Mouse (Mus musculus): ENCODE measurements at regions not wholly inside any gene's neighbourhood (a gene's known extent, or its start where the extent isn't known, plus 50 kb on each side); places are given as distances from the start of the nearest gene placed in this dataset.
"Not testable (repeated sequence)": the region's sequence is repeated elsewhere in the genome, so short reads cannot be mapped to it uniquely, and the experiment has no call there.

DNA sequence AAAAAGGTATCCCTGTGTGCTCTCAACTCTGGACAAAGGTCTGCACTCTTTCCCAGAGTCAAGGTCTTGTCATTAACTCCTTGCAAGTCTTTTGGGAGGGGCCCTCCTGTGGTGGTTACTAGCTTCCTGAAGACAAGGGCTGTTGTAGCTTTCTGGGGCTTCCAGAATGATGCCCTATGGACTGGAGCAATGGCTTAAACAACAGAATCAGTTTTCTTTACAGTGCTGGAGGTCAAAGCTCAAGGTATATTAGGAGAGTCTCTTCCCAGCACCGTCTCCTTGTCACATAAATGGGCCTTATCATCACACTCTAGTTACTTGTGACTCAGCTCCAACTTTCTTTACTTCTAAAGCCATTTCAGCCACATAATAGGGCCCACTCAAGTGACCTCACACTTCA lies 360.6 kb upstream of the Klhl29 start:
- no peak for DNase-seq
- no peak overlapping the region for H3K4me3 ChIP-seq (ENCODE audit: insufficient read depth, low read depth, low read length)
- TF ChIP-seq CTCF (conservative IDR thresholded peaks at IDR 0.05; ENCODE audit: insufficient read depth, insufficient read length, low read depth, low read length) (no peak), POLR2A (IDR thresholded peaks at IDR 0.05; ENCODE audit: low read depth, low read length) (no peak)
- no peaks in the 10 kb centered on the region for H3K27me3 ChIP-seq (replicated peaks; ENCODE audit: control insufficient read depth, insufficient read depth, low read length)
- no peak overlapping the region for H3K27ac ChIP-seq (ENCODE audit: insufficient read depth, low read depth, low read length)
- WGBS = 37% methylated on average over 1 of the region's 1 CpGs
- no peaks in the 10 kb centered on the region for H3K36me3 ChIP-seq (ENCODE audit: control insufficient read depth, insufficient read depth, low read length)
- H3K4me1 ChIP-seq (ENCODE audit: control insufficient read depth, insufficient read depth, low read length) = no peaks in the 10 kb centered on the region

DNA sequence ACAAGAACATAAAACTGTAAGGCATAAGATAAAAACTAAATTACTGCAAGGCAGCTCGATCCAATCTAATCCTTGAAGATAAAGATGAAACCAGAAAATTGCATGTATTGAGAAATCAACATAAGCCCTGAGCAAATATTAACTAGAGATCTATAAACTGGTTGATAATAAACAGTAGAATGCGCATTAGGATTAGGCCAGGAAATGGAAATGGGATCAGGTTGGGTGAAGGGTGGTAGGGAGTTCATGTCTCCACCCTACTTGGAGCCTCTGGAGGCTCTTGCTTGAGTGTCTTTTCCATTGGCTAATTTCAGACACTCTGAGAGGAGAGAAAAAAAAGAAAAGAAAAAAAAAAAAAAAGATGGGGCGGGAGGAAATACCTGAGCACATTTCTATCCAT lies 359.4 kb upstream of the Klhl29 start:
- WGBS = 69% methylated on average over 3 of the region's 3 CpGs

DNA sequence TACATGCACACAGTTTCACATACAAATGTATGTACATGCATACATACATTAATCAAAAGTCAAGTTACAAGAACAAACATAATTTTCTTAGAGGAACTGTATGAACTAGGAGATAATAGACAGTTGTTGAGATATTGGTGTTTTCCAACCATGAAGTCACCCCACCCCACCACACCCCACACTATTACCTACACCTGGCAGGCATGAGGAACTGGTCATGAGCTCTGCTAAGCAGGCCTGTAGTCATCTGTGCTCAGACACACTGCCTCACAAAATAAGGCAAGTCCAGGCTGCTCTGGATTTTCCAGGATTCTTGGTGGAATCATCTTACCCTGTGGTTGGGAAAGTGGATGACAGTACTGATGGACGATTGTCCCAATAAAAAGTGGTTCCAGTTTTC lies 347.6 kb upstream of the Klhl29 start:
- 78% methylated on average over 1 of the region's 1 CpGs for WGBS

More for the DNA sequence above, 359.4 kb upstream of the Klhl29 start:
- DNase-seq = no peak
- no peaks in the 10 kb centered on the region for H3K36me3 ChIP-seq (ENCODE audit: control insufficient read depth, insufficient read depth, low read length)
- TF ChIP-seq POLR2A (IDR thresholded peaks at IDR 0.05; ENCODE audit: low read depth, low read length) (no peak), CTCF (conservative IDR thresholded peaks at IDR 0.05; ENCODE audit: insufficient read depth, insufficient read length, low read depth, low read length) (no peak)
- H3K4me1 ChIP-seq (ENCODE audit: control insufficient read depth, insufficient read depth, low read length) = no peaks in the 10 kb centered on the region
- H3K4me3 ChIP-seq (ENCODE audit: insufficient read depth, low read depth, low read length) = no peak overlapping the region
- H3K27ac ChIP-seq (ENCODE audit: insufficient read depth, low read depth, low read length) = no peak overlapping the region
- no peaks in the 10 kb centered on the region for H3K27me3 ChIP-seq (replicated peaks; ENCODE audit: control insufficient read depth, insufficient read depth, low read length)

DNA sequence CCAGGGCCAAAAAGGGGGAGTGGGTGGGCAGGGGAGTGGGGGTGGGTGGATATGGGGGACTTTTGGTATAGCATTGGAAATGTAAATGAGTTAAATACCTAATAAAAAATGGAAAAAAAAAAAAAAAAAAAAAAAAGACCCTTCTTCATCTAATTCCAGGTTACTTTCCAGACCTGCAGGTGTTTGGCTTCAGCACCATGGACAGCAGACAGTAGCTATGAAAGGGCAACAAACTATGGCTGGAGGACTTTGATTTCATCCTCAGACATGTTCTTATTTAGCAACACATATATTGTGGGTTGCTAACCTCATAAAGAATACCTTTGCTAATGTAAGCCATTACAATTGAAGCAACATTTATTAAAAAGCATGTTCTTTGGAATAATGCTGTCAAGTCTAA lies 342.0 kb upstream of the Klhl29 start:
- not testable (repeated sequence) for H3K27me3 ChIP-seq (replicated peaks; ENCODE audit: control insufficient read depth, insufficient read depth, low read length); H3K36me3 ChIP-seq (ENCODE audit: control insufficient read depth, insufficient read depth, low read length); H3K4me1 ChIP-seq (ENCODE audit: control insufficient read depth, insufficient read depth, low read length); H3K4me3 ChIP-seq (ENCODE audit: insufficient read depth, low read depth, low read length); H3K27ac ChIP-seq (ENCODE audit: insufficient read depth, low read depth, low read length)
- peak; percentile 11 for DNase-seq

More for the DNA sequence above, 347.6 kb upstream of the Klhl29 start:
- Histone ChIP-seq H3K4me3 (ENCODE audit: insufficient read depth, low read depth, low read length) (no peak overlapping the region), H3K27ac (ENCODE audit: insufficient read depth, low read depth, low read length) (no peak overlapping the region), H3K4me1 (ENCODE audit: control insufficient read depth, insufficient read depth, low read length) (no peaks in the 10 kb centered on the region), H3K27me3 (replicated peaks; ENCODE audit: control insufficient read depth, insufficient read depth, low read length) (no peaks in the 10 kb centered on the region), H3K36me3 (ENCODE audit: control insufficient read depth, insufficient read depth, low read length) (no peaks in the 10 kb centered on the region)
- DNase-seq = no peak
- TF ChIP-seq CTCF (conservative IDR thresholded peaks at IDR 0.05; ENCODE audit: insufficient read depth, insufficient read length, low read depth, low read length) (no peak), POLR2A (IDR thresholded peaks at IDR 0.05; ENCODE audit: low read depth, low read length) (no peak)

DNA sequence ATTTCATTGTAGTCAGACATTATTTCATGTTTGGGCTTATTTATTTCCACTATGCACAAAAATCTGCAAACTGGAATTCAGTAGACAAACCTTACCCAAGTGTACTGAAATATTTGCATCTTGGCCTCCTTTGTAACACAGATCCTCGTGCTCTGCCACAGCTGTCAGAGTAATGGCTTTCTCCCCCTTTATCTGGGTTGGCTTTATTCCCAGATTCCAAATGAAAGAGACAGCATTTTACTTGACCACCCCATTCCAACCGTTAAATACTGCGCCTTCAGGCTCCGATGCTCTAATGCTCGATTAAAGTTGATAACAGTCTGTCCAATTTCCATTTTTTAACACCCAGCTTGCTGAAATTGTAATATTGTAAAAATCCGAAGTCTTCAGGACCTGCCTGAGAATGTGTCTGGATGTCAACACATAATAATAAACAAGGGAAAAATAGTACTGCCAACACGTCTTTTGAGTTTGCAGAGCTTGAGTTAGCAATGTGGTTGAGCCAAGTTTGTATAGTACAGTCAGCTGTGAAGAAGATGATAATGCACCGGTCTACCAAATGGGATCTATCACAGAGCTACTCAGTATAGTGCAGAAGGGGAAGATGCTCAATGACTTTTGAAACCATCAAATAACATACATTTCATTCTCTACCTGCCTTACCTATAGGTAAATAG lies 323.4 kb upstream of the Klhl29 start:
- no peak overlapping the region for H3K27ac ChIP-seq (ENCODE audit: insufficient read depth, low read depth, low read length)
- H3K36me3 ChIP-seq (ENCODE audit: control insufficient read depth, insufficient read depth, low read length) = no peaks in the 10 kb centered on the region
- H3K4me3 ChIP-seq (ENCODE audit: insufficient read depth, low read depth, low read length) = no peak overlapping the region
- no peak for DNase-seq
- TF ChIP-seq CTCF (conservative IDR thresholded peaks at IDR 0.05; ENCODE audit: insufficient read depth, insufficient read length, low read depth, low read length) = no peak
- TF ChIP-seq POLR2A (IDR thresholded peaks at IDR 0.05; ENCODE audit: low read depth, low read length) = no peak
- 76% methylated on average over 8 of the region's 8 CpGs for WGBS
- H3K27me3 ChIP-seq (replicated peaks; ENCODE audit: control insufficient read depth, insufficient read depth, low read length) = no peaks in the 10 kb centered on the region
- H3K4me1 ChIP-seq (ENCODE audit: control insufficient read depth, insufficient read depth, low read length) = no peaks in the 10 kb centered on the region

DNA sequence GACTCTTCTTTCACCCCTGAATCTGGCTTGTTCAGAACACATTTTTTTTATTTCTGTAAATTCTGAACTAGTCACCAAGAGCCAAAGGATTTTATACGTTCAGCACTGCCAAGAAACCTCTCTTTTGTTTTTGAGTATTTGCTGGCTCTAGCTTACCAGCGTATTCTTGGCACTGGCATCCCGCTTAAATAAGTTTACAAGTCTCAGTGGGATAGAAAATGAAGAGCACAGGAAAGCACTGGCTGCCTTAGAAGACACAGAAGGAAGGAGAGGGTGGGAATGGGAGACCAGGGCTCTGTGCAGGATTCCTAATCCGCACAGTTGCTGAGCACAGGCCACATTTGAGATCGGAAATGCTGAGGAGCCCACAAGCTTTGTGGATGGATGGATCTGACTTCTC lies 306.7 kb upstream of the Klhl29 start:
- TF ChIP-seq POLR2A (IDR thresholded peaks at IDR 0.05; ENCODE audit: low read depth, low read length) (no peak), CTCF (conservative IDR thresholded peaks at IDR 0.05; ENCODE audit: insufficient read depth, insufficient read length, low read depth, low read length) (no peak)
- 83% methylated on average over 5 of the region's 5 CpGs for WGBS
- Histone ChIP-seq H3K36me3 (ENCODE audit: control insufficient read depth, insufficient read depth, low read length) (no peaks in the 10 kb centered on the region), H3K27ac (ENCODE audit: insufficient read depth, low read depth, low read length) (no peak overlapping the region), H3K4me3 (ENCODE audit: insufficient read depth, low read depth, low read length) (no peak overlapping the region), H3K27me3 (replicated peaks; ENCODE audit: control insufficient read depth, insufficient read depth, low read length) (no peaks in the 10 kb centered on the region), H3K4me1 (ENCODE audit: control insufficient read depth, insufficient read depth, low read length) (no peaks in the 10 kb centered on the region)
- DNase-seq = no peak

DNA sequence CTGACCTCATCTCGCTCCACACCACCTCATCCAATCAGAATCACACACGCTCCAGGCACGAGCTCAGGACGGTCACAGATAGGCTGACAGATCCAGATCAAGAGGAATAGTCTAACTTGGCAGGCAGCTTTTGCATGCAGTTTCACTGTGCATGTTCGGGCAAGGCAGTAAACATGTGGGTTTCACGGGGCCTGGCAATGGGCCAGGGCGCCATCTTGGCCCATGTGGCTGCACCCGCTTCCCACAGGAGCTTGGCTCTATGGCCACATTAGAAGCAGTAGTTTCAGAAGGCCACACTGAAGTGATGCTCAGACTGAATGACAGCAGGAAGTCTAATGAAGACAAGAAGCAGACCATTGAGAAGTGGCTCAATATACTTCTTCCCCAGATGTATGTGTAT lies 302.6 kb upstream of the Klhl29 start:
- not testable (repeated sequence) for DNase-seq; H3K4me1 ChIP-seq (ENCODE audit: control insufficient read depth, insufficient read depth, low read length); H3K27me3 ChIP-seq (replicated peaks; ENCODE audit: control insufficient read depth, insufficient read depth, low read length); H3K36me3 ChIP-seq (ENCODE audit: control insufficient read depth, insufficient read depth, low read length); H3K4me3 ChIP-seq (ENCODE audit: insufficient read depth, low read depth, low read length); H3K27ac ChIP-seq (ENCODE audit: insufficient read depth, low read depth, low read length)
- WGBS = 87% methylated on average over 8 of the region's 8 CpGs

DNA sequence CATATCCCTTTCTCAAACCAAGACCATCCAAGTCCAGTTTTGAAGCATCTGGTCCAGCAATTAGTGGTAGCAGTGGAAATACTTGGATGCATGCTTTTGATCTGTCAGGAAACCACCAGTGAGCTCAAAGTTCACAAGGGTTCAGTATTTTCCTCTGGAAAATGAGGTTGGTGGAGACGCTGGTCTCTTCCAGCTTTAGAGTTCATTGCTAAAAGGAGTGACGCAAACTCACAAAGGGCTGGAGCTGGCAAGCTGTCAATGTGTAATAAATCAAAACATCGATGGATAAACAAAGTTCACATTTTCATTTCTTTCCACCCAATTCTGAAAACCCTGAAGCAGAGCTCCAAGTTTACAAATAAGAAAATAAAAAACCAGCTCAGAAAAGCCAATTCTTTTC lies 293.0 kb upstream of the Klhl29 start:
- H3K27ac ChIP-seq (ENCODE audit: insufficient read depth, low read depth, low read length) = no peak overlapping the region
- DNase-seq = no peak
- TF ChIP-seq CTCF (conservative IDR thresholded peaks at IDR 0.05; ENCODE audit: insufficient read depth, insufficient read length, low read depth, low read length) (no peak), POLR2A (IDR thresholded peaks at IDR 0.05; ENCODE audit: low read depth, low read length) (no peak)
- 45% methylated on average over 3 of the region's 3 CpGs for WGBS
- no peaks in the 10 kb centered on the region for H3K4me1 ChIP-seq (ENCODE audit: control insufficient read depth, insufficient read depth, low read length)
- H3K27me3 ChIP-seq (replicated peaks; ENCODE audit: control insufficient read depth, insufficient read depth, low read length) = no peaks in the 10 kb centered on the region; the same call in 1 of the 2 replicates
- no peaks in the 10 kb centered on the region for H3K36me3 ChIP-seq (ENCODE audit: control insufficient read depth, insufficient read depth, low read length)
- H3K4me3 ChIP-seq (ENCODE audit: insufficient read depth, low read depth, low read length) = no peak overlapping the region
